Mouse (Mus musculus): ENCODE measurements around the gene Them7.

Them7 gene

GRCm38 (mm10) chr2:105224134-105224986, at the start of gene Them7:
Gene Them7, plus strand, starts transcription at chr2:105224320.
- no peak for DNase-seq (ENCODE audit: low spot score)

GRCm38 (mm10) chr2:105178871-105179270, 45.2 kb upstream of the Them7 start:
- DNase-seq (ENCODE audit: low spot score), result no peak

GRCm38 (mm10) chr2:105182501-105182900, 41.6 kb upstream of the Them7 start:
- DNase-seq (ENCODE audit: low spot score), result no peak

GRCm38 (mm10) chr2:105185140-105185539, 39.0 kb upstream of the Them7 start:
- no peak for DNase-seq (ENCODE audit: low spot score)

DNA sequence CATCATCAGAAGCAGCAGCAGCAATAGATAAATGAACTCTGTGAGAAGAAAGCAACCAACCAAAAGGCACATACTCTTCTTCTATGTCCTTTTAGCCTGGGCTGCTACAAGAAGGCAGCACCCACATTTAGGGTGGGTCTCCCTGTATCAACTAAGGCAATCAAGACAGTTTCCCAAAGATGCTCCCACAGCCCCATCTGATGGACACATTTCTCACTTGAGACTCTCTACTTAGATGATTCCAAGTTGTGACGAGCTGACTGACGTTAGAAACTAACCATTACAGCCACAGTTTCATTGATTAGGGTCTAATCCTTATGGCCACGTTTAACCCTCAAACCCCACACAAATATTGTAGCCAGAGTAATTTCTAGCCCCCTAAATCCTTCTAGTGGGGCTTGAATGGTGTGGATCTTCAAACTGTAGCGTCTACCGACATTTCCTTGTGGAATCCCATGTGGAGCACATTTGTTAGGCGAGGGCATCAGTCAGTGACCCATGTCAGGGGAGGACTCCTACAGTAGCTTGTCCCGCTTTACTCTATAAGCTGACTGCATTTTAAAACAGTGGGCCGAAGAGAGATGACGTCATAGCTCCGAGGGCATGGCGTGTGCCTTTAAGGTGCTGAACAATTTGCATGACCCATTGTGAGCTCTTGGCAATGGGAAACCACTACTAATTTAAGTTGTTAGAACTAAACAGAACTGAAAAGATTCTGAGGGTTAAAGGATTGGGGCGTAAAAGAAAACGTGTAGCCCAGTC, 38.2 kb upstream of the Them7 start:
- DNase-seq (ENCODE audit: low spot score), result no peak

GRCm38 (mm10) chr2:105186591-105186990, 37.5 kb upstream of the Them7 start:
- no peak for DNase-seq (ENCODE audit: low spot score)

GRCm38 (mm10) chr2:105188182-105188581, 35.9 kb upstream of the Them7 start:
- DNase-seq (ENCODE audit: low spot score), result no peak

- DNase-seq (ENCODE audit: low spot score), result no peak
Measured at GRCm38 (mm10) chr2:105189352-105189751, 34.8 kb upstream of the Them7 start.

DNA sequence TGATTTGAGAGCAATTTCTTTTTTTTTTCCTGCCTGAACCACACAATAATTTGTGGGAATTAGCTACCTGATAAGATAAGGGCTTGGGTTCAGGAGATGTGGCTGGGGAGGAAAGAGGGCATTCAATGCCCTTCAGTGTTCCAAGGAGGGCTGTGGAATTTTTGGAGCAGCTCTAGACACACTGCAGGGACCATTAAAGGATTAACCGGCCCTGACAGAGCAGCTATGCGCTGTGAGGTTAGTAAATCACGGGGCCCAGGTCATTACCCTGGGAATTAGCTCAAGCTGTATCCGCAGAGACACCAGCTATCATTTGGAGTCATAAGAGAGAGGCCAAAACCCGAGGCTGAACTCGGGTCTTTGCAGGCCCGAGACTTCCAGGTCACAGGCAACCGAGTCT, 24.0 kb upstream of the Them7 start:
- DNase-seq (ENCODE audit: low spot score), result no peak

GRCm38 (mm10) chr2:105206563-105207174, 17.5 kb upstream of the Them7 start:
- no peak for DNase-seq (ENCODE audit: low spot score)

DNA sequence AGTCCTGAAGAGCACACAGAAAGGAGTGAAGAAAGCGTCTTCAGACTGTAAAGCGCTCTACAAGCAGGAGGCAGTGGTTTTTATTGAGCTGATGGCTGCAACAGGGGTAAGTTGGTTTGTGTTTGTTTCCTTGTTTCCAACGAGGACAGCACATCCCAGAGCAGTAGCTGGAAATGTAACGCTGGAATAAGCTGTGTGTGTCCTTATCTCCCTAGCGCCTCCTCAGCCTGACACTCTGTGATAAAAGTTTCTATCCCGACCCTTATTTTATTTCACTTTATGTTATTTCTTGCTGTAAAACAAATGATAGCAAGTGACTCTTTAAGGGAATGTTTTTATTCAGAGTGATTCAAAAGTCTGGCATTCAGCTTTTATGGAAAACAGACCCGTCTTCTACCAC, 11.3 kb upstream of the Them7 start:
- no peak for DNase-seq (ENCODE audit: low spot score)

DNA sequence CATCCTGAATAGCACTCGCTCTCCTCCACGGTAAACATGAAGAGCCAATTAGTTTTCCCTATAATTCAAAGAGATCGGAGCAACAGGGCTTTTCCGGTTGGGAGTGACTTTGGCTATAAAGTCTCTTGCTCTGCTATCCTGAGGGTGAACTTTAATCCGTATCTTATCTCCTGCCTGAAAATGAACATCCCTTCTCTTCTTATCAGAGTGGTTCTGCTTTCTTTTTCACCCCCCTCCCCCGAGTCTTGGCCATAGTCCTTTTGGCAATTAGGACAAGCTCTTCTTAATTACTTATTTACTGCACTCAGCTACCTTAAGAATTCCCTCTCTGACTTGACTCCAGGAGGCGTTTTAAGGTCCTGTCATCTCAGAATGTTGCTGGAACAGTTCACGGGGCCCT, 8.2 kb upstream of the Them7 start:
- DNase-seq (ENCODE audit: low spot score), result no peak

- no peak for DNase-seq (ENCODE audit: low spot score)
Measured at GRCm38 (mm10) chr2:105219229-105219628, 4.9 kb upstream of the Them7 start.

DNA sequence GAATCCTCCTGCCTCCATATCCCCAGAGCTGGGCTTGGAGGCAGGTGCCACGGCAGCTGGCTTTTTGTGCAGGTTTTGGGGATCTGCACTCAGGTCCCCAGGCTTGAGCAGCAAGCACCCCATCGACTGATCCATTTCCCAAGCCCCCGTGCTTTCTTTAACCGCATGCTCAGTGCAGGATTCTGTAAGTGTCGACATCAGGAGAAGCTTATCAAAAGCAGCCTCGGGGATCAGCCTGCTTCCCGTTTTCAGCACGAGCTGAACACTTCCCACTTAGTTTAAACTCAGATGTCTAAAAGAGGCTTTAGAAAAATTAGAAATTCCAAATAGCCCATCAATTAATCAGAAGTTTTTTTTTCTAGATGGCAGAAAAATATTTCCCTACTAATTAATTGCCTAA, 4.5 kb upstream of the Them7 start:
- DNase-seq (ENCODE audit: low spot score), result no peak

DNA sequence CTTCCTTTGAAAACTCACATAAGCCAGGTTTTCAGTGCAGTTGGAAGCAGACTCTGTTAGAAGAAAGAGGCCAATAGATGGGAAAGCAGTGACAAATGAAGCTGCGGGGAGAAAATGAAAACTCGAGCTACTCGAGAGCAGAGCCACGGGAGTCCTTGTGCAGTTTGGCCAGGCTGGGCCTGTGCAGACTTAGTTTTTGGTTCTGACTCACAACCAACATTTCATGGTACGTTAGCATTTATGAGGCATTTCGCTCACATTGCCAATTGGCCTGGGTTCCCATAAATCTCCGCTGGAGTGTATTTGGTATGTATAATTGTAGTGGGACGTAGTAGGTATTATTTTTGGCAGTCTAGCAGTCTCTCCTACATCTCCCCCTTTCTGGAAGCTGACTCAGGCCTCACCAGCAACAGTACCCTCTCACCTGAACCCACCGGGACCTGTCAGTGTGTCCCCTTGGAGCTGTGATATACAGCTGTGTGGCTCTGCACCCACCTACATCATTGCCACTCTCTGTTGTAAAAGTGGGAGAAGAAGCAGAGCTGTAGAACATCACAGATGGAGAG, 3.3 kb upstream of the Them7 start:
- DNase-seq (ENCODE audit: low spot score), result no peak

- DNase-seq (ENCODE audit: low spot score), result no peak
Measured at GRCm38 (mm10) chr2:105223606-105224005, 514 bp upstream of the Them7 start.

DNA sequence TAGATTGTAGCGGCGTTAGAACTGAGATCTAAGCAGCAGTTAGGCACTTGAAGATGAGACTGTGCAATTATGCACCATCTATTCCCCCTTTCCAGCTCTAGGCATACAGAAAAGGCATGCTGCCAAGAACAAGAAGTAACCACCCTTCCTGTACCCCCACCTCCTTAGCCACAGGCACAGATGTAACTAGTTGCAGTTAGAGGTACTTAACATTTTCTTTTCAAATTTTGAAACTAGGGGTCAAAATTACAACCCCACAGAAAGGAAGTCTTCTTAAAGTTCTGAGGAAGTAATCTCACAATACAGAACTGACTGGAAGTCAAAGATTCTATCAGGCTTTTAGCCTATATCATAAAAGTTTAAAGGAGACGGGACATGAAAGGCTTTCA, 861 bp downstream of the Them7 start:
- DNase-seq (ENCODE audit: low spot score), result no peak

- no peak for DNase-seq (ENCODE audit: low spot score)
Measured at GRCm38 (mm10) chr2:105226297-105226958, 2.3 kb downstream of the Them7 start.

- DNase-seq (ENCODE audit: low spot score), result no peak
Measured at GRCm38 (mm10) chr2:105228416-105228815, 4.3 kb downstream of the Them7 start.

GRCm38 (mm10) chr2:105230333-105230732, 6.2 kb downstream of the Them7 start:
- DNase-seq (ENCODE audit: low spot score), result no peak

DNA sequence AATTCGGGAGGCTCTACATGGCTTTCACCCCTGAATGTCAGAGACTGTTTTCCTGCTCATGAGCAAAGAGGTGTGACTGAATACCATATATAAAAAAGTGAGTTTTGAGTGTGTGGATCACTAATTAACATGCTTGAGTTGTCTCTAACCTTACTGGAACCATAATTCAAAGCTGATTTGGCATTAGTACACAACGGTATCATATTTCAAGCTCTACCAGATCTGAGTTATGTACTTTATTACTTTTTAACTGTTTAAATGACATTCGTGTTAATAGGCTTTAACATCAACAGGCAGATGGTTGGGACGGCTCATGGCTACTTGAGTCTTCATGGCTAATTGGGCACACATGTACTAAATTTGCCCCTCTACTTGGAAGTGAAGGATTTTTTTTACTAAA, 8.3 kb downstream of the Them7 start:
- no peak for DNase-seq (ENCODE audit: low spot score)

DNA sequence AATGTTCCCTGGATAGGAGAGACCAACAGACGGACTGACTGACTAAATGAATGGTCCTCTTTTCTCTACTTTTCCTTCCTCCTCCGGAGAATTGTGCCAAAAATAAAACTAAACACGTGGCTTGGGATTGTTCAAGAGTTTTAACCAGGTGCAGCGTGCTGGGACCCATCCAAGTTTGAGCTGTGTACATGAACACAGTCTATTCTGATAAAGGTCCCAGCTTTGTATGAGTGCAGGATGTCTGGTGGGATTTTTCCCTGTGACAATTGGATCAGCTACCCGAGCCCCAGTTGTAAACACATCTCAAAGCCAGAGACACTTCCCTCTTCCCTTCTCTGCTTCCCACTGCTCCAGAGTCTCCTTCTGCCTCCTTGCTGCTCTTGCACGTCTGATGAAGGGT, 10.2 kb downstream of the Them7 start:
- no peak for DNase-seq (ENCODE audit: low spot score)

All from urinary bladder, postnatal 10 days (tissue).